Mouse (Mus musculus): ENCODE results near the gene Foxo3.

Gene Foxo3

GRCm38 (mm10) chr10:42275871-42276501, 569 bp downstream of the Foxo3 start:
- in situ Hi-C loops (cut with MboI, MseI): loop anchor here (10.0 kb wide), 2 partner anchors 461 to 791 kb away; no protein-coding TSS in a partner anchor

GRCm38 (mm10) chr10:42275401-42275870, 1.1 kb downstream of the Foxo3 start:
- in situ Hi-C loops (cut with MboI, MseI): loop anchor here (10.0 kb wide), 2 partner anchors 461 to 791 kb away; no protein-coding TSS in a partner anchor

DNA sequence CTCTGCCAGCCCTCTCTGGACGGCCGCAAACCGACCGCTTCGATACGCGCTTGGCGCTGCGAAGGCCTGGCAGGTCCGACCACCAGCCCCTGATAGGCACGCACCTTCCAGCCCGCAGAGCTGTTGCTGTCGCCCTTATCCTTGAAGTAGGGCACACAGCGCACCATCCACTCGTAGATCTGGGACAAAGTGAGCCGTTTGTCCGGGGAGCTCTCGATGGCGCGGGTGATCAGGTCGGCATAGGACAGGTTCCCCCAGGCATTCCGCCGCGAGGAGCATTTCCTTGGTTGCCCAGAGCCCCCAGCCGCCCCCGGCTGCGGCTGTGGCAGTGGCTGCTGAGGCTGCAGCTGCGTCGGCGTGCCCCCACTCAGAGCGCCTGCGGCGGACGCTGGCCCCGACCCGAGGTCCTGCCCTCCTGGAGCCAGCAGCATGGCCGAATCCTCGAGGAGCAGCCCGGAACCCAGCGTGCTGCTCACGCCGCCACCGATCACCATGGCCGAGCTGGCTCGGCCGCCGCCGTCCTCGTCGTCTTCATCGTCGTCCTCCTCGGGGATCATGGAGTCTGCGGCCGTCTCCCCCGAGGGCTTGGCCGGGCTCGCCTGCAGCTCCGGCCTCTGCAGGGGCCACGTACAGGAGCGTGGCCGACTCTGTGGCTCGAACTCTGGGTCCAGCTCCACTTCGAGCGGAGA, 1.7 kb downstream of the Foxo3 start:
- in situ Hi-C loops (cut with MboI, MseI): loop anchor here (5.0 to 10.0 kb wide), 3 partner anchors 388 to 790 kb away; no protein-coding TSS in a partner anchor

GRCm38 (mm10) chr10:42273760-42274691, 2.5 kb downstream of the Foxo3 start:
- in situ Hi-C loops (cut with MboI, MseI): loop anchor here (5.0 to 10.0 kb wide), 3 partner anchors 387 to 789 kb away; no protein-coding TSS in a partner anchor

GRCm38 (mm10) chr10:42273403-42273759, 3.2 kb downstream of the Foxo3 start:
- in situ Hi-C loops (cut with MboI, MseI): loop anchor here (5.0 to 10.0 kb wide), 3 partner anchors 386 to 789 kb away; no protein-coding TSS in a partner anchor

DNA sequence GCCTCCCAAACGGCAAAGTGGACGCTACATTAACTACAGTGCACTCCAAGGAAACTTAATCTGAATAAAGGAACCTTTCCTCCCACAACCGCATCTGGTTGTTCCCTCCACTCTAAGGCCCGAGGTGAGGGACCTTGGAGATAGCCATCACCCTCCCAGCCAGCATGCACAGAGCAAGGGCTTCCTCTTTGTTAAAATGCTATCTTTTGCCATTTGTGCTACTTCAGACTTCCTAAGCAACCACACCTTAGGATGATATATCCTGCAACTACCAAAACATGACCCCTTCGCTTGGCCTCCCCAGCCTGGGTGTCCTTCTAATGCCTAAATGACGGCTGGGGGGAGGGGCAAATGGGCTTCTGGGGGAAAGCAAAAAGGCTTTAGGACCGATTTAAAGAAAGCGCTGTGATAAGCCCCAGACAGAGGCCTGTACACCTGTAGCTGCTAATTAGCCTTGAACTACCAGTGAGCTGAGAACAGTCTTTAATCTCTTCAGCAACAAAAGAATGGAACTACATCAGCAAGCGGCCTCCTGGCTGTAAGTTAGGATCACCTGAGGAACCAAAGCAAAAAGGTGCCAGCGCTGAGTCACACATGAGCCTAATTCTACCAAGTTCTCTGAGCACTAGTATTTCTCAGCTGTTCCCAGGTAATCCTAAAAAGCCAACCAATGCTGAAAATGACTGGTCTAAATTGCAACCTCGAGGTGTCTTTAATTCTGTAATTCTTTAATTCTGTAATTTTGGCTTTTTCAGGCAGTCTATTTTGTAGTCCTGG, 4.9 kb downstream of the Foxo3 start:
- in situ Hi-C loops (cut with MboI, MseI): loop anchor here (5.0 to 10.0 kb wide), 3 partner anchors 384 to 787 kb away; no protein-coding TSS in a partner anchor

DNA sequence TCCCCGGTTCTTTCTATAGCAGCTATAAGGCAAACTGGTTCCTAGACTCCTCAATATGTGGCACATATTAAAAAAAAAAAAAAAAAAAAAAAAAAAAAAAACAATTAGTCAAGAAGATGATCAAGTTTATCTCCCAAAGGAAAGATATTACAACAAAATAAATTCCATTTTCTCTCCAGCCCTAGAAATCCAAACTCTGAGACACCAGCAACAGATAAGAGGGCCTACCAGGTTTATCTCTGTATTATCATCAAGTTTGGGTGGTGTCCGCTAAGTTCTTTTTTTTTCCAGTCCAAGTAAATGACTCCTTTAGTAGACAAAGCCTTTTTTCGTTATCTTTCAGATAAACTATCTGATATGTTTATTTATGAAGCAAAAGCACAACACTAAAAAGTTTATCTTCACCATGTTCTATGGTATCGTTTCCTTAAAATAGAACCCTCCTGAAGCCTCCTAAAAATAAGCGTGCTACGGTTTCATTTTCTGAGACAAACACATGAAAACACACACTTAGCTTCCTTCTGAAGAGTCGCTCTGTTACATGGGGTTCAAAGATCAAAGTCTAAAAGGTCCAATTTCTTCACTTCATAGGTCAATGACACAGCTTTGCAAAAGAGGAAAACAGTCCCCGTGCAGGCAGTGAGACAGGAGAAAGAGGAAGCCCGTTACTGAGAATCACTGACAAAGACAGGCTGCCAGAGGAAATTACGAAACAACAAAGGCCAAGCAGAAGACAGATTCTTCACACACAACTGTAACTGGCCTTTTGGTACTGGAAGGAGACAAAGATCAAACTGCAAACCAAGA, 6.1 kb downstream of the Foxo3 start:
- in situ Hi-C loops (cut with MboI, MseI): loop anchor here (5.0 to 10.0 kb wide), 3 partner anchors 383 to 786 kb away; no protein-coding TSS in a partner anchor

DNA sequence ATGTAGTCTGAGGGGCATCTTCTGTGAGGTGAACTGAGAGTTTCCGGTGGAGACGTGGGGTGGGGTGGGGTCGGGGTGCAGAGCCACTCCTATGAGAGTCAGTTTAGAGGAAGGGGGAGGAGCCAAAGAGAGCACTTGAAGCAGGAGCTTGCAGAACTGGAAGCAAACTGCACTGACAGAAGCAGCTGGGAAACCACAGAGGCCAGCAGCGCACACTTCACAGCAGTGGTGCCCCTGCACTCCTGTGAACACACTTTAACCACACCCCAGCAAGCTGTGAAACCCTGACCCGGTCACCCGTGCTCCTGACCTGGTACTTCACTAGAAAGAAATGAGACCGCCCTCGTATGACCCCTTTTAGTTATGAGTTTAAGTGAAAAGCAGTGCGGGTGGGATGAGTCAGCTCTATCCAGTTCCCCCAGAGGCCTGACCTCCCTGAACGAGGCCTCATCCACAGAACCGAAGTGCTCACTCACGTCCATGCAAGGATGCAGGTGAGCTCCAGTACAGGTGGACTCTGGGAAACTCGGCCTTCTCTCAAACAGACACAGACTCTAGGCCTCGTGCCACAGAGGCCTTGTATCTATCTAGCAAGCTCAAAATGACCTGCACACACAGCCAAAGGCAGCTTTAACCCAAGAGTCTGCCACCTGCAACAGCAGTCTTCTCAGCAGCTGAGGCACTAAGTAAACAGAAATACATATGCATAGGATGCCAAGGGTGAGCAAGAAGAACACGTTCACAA, 7.1 kb downstream of the Foxo3 start:
- in situ Hi-C loops (cut with MboI, MseI): loop anchor here (5.0 to 10.0 kb wide), 3 partner anchors 382 to 785 kb away; no protein-coding TSS in a partner anchor

DNA sequence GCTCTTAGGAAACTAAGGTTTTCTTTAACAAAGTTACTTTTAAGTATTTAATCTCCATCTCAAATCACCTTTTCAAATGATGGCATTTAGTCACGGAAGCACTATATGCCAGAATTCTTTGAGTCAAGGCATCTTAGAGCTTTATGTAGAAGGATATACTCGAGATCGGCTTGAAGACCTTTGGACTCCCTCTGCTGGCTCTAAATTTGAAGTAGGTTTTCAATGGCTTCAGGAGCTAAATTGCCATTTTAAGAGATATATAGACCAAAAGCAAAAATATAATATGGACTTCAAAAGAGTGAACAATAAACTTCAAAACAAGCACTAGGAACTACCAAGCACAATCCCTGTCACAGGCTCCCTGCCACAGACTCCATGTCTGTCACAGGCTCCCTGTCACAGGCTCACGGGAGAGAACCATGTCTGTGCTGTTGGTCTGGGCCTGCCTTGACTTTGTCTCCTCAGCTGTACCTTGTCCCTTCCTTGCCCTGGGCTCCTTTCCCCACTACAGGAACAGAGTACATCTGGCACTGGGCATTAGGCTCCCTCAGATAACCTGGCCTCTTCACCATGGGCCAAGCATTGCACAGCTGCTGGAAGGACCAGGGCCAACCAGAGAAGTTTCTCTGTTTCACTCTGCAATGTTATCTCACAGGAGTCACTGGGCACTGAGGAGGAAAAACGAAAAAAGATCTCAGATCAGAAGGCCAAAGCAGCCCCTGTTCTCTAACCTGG, 8.6 kb downstream of the Foxo3 start:
- in situ Hi-C loops (cut with MboI, MseI): no loop called here

DNA sequence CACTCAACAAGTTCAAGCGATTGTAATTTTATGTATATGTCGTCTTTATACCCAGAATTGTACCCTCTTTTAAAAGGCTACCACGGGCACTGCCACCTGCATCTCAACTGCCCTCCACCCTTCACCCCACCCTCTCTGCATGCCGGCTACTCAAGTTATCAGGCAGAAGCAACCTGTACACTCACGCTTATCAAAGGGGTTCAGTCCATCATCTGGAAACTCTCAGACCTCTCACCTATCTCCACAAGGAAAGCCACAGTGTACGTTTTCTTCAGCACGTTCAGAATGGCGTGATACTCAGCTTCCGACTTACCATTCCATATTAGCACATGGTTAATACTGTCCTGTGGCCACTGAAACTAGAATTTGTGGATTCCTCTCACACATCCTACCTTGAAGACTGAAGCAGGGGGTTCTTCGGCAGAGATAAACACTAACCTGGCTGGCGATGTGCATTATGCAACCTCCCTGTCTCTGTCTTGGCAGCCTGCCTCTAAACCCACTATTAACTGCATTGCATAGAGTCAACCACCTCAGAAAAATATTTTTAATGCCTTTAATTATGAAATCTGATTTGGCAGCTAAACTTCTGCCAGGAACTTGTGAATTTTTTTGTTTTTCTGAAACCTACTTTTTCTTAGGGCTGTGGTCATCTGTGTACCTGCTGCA, 11.4 kb downstream of the Foxo3 start:
- in situ Hi-C loops (cut with MboI, MseI): no loop called here

- in situ Hi-C loops (cut with MboI, MseI): loop anchor here (5.0 kb wide), 1 partner anchor 72 kb away; no protein-coding TSS in a partner anchor
Measured at GRCm38 (mm10) chr10:42264195-42264594, 12.4 kb downstream of the Foxo3 start.

- in situ Hi-C loops (cut with MboI, MseI): loop anchor here (5.0 kb wide), 1 partner anchor 71 kb away; no protein-coding TSS in a partner anchor
Measured at GRCm38 (mm10) chr10:42263701-42264100, 12.9 kb downstream of the Foxo3 start.

- in situ Hi-C loops (cut with MboI, MseI): loop anchor here (5.0 kb wide), 1 partner anchor 70 kb away; no protein-coding TSS in a partner anchor
Measured at GRCm38 (mm10) chr10:42262061-42262460, 14.5 kb downstream of the Foxo3 start.

DNA sequence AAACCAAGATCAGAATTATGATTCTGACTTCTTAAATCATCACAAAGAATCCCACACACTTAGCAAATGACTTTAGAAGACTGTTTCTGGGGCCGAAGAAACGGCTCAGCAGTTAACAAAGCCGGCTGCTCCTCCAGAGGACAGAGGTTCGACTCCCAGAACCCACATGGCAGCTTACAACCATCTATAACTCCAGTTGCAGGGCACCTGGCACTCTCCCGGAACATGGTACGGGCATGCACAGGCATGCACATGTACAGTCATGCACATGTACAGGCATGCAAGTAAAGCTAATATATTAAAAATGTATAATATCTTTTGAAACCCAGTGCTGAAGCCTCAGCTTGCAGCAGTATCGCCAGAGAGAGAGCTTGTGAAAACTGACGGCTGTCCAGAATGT, 15.5 kb downstream of the Foxo3 start:
- in situ Hi-C loops (cut with MboI, MseI): loop anchor here (5.0 kb wide), 1 partner anchor 69 kb away; no protein-coding TSS in a partner anchor

GRCm38 (mm10) chr10:42260523-42260922, 16.0 kb downstream of the Foxo3 start:
- in situ Hi-C loops (cut with MboI, MseI): loop anchor here (5.0 kb wide), 1 partner anchor 68 kb away; no protein-coding TSS in a partner anchor

GRCm38 (mm10) chr10:42259602-42260001, 17.0 kb downstream of the Foxo3 start:
- in situ Hi-C loops (cut with MboI, MseI): loop anchor here (5.0 kb wide), 1 partner anchor 67 kb away; no protein-coding TSS in a partner anchor

GRCm38 (mm10) chr10:42257985-42258384, 18.6 kb downstream of the Foxo3 start:
- in situ Hi-C loops (cut with MboI, MseI): no loop called here

All from regulatory T cell (primary cell).